Mouse (Mus musculus) liver, embryonic 14.5 days (tissue): ENCODE data around the gene Gda. TPM values are rescaled to one million over a fixed set of nuclear protein-coding genes. Genes with fewer than 3 reads are reported as not detected.

Experiments used
- ATAC-seq: fragments of 200-750 bp; cut with Nextera tagmentation; 2 replicates; pipeline ENCODE4 v1.8.0; 2017; ENCODE audit warnings: moderate number of reproducible peaks, mild to moderate bottlenecking, moderate library complexity; ENCODE audit not compliant: insufficient read depth
- DNase-seq, 3 experiments: peaks; one replicate each; pipeline ENCODE4 v3.0.0-alpha.2; 2012 to 2013; ENCODE audit warnings: low read depth in 3 of 3, low spot score in 3 of 3
- H3K27ac ChIP-seq: fragments of 300-500 bp; sonication (generic); 2 replicates; pipeline ENCODE4 v1.5.1; 2014; ENCODE audit warnings: moderate library complexity, mild to moderate bottlenecking, control low read depth, inconsistent platforms
- H3K27me3 ChIP-seq: fragments of 300-500 bp; sonication (generic); 2 replicates; pipeline ENCODE4 v1.6.1; 2014; ENCODE audit warnings: mild to moderate bottlenecking, low read length, moderate library complexity; ENCODE audit not compliant: control insufficient read depth, insufficient read depth
- H3K36me3 ChIP-seq: fragments of 300-500 bp; sonication (generic); replicated peaks from 2 replicates; pipeline ENCODE4 v1.6.1; 2014; ENCODE audit warnings: low read depth; ENCODE audit not compliant: control insufficient read depth, insufficient read depth
- H3K4me1 ChIP-seq, 2 experiments: fragments of 200-500 bp in 1 of 2; fragments of 300-500 bp in 1 of 2; sonication (generic) in 1 of 2; replicated peaks; 2 replicates each; pipeline ENCODE4 v1.6.1; 2012 to 2014; ENCODE audit warnings: antibody characterized with exemption in 1 of 2, inconsistent platforms in 1 of 2, low read length in 1 of 2; ENCODE audit not compliant: control insufficient read depth in 2 of 2, insufficient read depth in 2 of 2
- H3K4me2 ChIP-seq: fragments of 300-500 bp; sonication (generic); 2 replicates; pipeline ENCODE4 v1.6.1; 2014; ENCODE audit warnings: low read depth, mild to moderate bottlenecking, control low read depth, moderate library complexity
- H3K4me3 ChIP-seq, 2 experiments: fragments of 200-500 bp in 1 of 2; fragments of 300-500 bp in 1 of 2; sonication (generic) in 1 of 2; 2 replicates each; pipeline ENCODE4 v1.5.1; 2012 to 2014; ENCODE audit warnings: low read depth in 2 of 2, low read length in 2 of 2, mild to moderate bottlenecking in 2 of 2, control low read depth in 1 of 2, inconsistent platforms in 1 of 2, moderate library complexity in 1 of 2; ENCODE audit not compliant: insufficient read depth in 1 of 2
- H3K9ac ChIP-seq: fragments of 300-500 bp; sonication (generic); replicated peaks from 2 replicates; pipeline ENCODE4 v1.6.1; 2014; ENCODE audit warnings: mild to moderate bottlenecking, control low read depth, moderate library complexity
- H3K9me3 ChIP-seq: fragments of 300-500 bp; sonication (generic); 2 replicates; pipeline ENCODE4 v1.6.1; 2016; ENCODE audit warnings: low read length, mixed read lengths; ENCODE audit not compliant: control insufficient read depth
- CTCF ChIP-seq: IDR thresholded peaks from 2 replicates; pipeline ENCODE4 v1.5.1; 2016; ENCODE audit warnings: antibody characterized with exemption, low read depth, control low read depth
- EP300 ChIP-seq: IDR thresholded peaks from 2 replicates; pipeline ENCODE4 v1.6.1; 2016; ENCODE audit warnings: antibody characterized with exemption, low read depth
- WGBS: fragments of 180-500 bp; shearing (Covaris S2); extraction: QIAGEN DNeasy Blood & Tissue Kit; methylation state at CpG from one replicate; pipeline ENCODE4 v1.1.7; 2014; ENCODE audit not compliant: insufficient replicate concordance; 5-methylcytosine and 5-hydroxymethylcytosine counted together
- polyA plus RNA-seq, 2 experiments: library from polyadenylated mRNA; depleted of rRNA in 1 of 2; stranded (reverse) in 1 of 2; unstranded in 1 of 2; fragments of >200 nt; fragmentation: Nextera tagmentation in 1 of 2; extraction: Ambion mirVana in 1 of 2; gene quantifications; 2 replicates each; pipeline versions ENCODE4 v1.2.1 to v1.2.3; 2012 to 2014

The Gda gene
- polyA plus RNA-seq (2012; rRNA removed) (0.44 and 0.87 TPM in 2 replicates), polyA plus RNA-seq (2014; fragmentation: Nextera tagmentation; extraction: Ambion mirVana) (0.79 and 0.92 TPM in 2 replicates)

GRCm38 (mm10) chr19:21473345-21473744, at the start of gene Gda:
Gene Gda, minus strand, starts transcription at chr19:21473445.
- no peak for TF ChIP-seq EP300
- no peak for TF ChIP-seq CTCF
- no peaks in the 10 kb centered on the region for H3K9me3 ChIP-seq
- peak within 1 kb of the TSS; percentile 18 to 50 for H3K4me3 ChIP-seq
- H3K4me1 ChIP-seq = no peaks in the 10 kb centered on the region
- peaks cover 7% of the 10 kb centered on the region for H3K27me3 ChIP-seq
- H3K4me2 ChIP-seq = peak within 1 kb of the TSS; percentile 51
- H3K27ac ChIP-seq = no peak within 1 kb of the TSS
- no peaks in the 10 kb centered on the region for H3K36me3 ChIP-seq
- WGBS = 35% methylated on average over 2 of the region's 2 CpGs
- H3K9ac ChIP-seq = no peak within 1 kb of the TSS
- DNase-seq (no peak), ATAC-seq (no peak)

GRCm38 (mm10) chr19:21520280-21520679, 47.0 kb upstream of the Gda start:
- WGBS = 25% methylated on average over 2 of the region's 2 CpGs
- ATAC-seq (no peak), DNase-seq (no peak)
- Histone ChIP-seq H3K4me1 (no peaks in the 10 kb centered on the region), H3K27me3 (no peaks in the 10 kb centered on the region), H3K36me3 (no peaks in the 10 kb centered on the region), H3K27ac (no peak overlapping the region), H3K4me2 (no peak overlapping the region), H3K4me3 (no peak overlapping the region), H3K9me3 (no peaks in the 10 kb centered on the region), H3K9ac (no peak overlapping the region)
- TF ChIP-seq CTCF (no peak), EP300 (no peak)

- H3K27ac ChIP-seq = no peak overlapping the region
- 29% methylated on average over 3 of the region's 3 CpGs for WGBS
- H3K36me3 ChIP-seq = no peaks in the 10 kb centered on the region
- no peak overlapping the region for H3K9ac ChIP-seq
- DNase-seq (peak in 2 of 3 experiments; percentile 2 to 7), ATAC-seq (no peak)
- TF ChIP-seq EP300 (no peak), CTCF (peak; percentile 59)
- H3K9me3 ChIP-seq = no peaks in the 10 kb centered on the region
- H3K27me3 ChIP-seq = no peaks in the 10 kb centered on the region
- H3K4me2 ChIP-seq = no peak overlapping the region
- no peak overlapping the region for H3K4me3 ChIP-seq
- H3K4me1 ChIP-seq = no peaks in the 10 kb centered on the region
Observed at GRCm38 (mm10) chr19:21510116-21510515, 36.9 kb upstream of the Gda start.

- H3K4me1 ChIP-seq = 0 out of 4 replicates have a peak, but pooled peaks cover 0 to 2% of the 10 kb centered on the region in 2 experiments
- no peaks in the 10 kb centered on the region for H3K9me3 ChIP-seq
- 58% methylated on average over 7 of the region's 7 CpGs for WGBS
- DNase-seq = no peak
- no peak for ATAC-seq
- H3K4me3 ChIP-seq = no peak overlapping the region
- TF ChIP-seq CTCF (no peak), EP300 (no peak)
- no peak overlapping the region for H3K4me2 ChIP-seq
- H3K27me3 ChIP-seq = no peaks in the 10 kb centered on the region
- H3K9ac ChIP-seq = no peak overlapping the region
- no peak overlapping the region for H3K27ac ChIP-seq
- H3K36me3 ChIP-seq = no peaks in the 10 kb centered on the region
Observed at GRCm38 (mm10) chr19:21507561-21508232, 34.5 kb upstream of the Gda start.

GRCm38 (mm10) chr19:21507133-21507532, 33.9 kb upstream of the Gda start:
- Histone ChIP-seq H3K9ac (no peak overlapping the region), H3K27ac (no peak overlapping the region), H3K4me2 (no peak overlapping the region), H3K4me3 (no peak overlapping the region), H3K36me3 (no peaks in the 10 kb centered on the region), H3K27me3 (no peaks in the 10 kb centered on the region), H3K4me1 (0 out of 4 replicates have a peak, but pooled peaks cover 0 to 2% of the 10 kb centered on the region in 2 experiments), H3K9me3 (no peaks in the 10 kb centered on the region)
- WGBS = 56% methylated on average over 2 of the region's 2 CpGs
- no peak for ATAC-seq
- no peak for DNase-seq
- TF ChIP-seq EP300 (no peak), CTCF (no peak)
